Mouse (Mus musculus): ENCODE results near the gene Urb1.
A peak's percentile ranks its signal among the peaks of the same experiment; 100 is the strongest.

Gene Urb1

DNA sequence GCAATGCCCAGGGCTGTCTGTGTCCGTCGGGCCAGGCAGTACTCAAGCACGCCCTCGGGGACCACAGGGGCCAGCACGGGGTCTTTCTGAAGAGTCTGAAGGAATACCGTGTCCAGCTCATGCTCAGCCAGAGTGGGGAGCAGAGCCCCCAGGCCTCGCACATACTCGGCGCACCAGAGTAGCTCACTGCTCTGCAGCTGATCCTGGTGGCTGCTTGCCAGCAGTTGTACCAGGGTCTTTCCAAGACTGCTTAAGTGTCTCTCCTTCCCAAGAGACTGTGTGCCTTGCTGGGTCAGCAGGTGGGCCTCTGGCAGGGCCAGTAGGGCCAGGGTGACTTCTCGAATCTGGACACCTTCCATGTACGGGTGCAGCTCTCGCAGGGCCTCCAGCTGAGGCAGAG, 36.0 kb downstream of the Urb1 start:
- no peak for DNase-seq (ENCODE audit: low spot score in 2 of 2)

DNA sequence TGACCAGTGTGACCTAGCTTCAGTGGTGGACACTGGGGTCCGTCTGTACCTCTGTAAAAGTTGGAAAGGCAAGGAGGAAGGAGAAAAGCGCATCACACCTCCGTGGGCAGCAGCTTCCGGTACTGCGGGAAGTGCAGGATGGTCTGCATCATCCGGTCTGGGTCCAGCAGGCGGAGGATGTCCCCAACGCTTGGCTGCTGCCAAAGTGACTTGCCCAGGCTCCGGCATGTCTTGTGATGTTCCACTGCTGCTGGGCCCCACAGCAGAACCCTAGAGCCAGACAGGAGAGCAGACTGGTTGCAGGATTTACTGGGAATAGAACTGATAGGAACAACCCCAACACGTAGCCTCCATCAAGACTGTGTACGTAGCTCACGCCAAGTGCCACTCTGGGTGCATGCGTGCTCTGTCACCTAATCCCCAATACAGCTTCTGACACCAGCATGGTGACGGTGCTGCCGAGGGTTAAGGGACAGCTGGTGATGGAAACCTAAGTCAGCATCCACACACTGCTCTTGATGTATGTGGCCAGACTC, 43.2 kb downstream of the Urb1 start:
- no peak for DNase-seq (ENCODE audit: low spot score in 2 of 2)

DNA sequence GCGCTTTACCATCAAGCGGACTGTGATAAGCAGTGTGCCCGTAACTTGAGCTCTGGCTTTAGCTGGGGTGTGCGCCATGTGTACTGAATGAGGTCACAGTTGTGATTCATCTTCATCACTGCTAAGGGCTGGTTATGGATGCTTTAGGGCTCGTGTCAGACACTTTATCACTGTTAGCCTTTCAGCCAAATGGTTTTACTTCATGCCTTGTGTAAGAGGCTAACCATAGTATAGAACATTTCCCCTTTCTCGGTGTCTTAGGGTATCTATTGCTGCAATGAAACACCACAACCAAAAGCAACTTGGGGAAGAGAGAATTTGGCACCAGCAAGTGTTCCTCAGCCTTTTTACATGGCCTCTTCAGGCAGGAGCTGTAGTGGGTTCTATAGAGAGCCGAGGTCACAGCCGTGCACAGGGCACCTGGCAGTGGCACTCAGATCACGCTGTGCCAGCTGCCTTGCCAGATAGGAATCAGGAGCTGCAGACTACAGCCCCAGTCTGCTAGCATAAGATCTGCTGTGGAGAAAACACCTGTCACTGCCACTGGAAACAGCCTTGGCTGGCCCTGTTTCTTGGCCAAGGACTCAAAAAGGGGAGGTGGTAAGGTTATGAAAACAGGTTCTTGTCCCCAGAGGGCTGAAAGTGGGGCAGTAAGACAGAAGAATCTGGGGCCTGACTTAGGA, 44.9 kb downstream of the Urb1 start:
- DNase-seq (ENCODE audit: low spot score in 2 of 2) = no peak

DNA sequence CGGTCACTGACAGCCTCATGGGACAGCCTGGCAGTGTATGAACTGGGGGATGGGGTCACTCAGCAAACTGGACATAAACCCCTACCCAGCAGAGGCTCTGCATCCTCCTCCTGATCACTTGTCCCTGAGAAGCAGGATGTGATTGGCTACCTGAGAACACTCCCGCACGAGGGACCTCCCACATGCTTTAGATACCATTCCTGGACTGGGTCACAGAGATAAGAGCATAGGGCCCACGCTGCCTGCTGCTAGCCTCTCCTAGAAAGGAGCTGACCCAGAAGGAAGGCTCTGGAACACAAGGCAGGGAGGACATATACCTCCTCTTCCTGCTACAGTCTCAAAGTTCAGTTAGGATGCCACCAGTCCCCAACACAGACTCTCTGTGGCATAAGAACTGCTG, 49.7 kb downstream of the Urb1 start:
- DNase-seq (ENCODE audit: low spot score in 2 of 2) = no peak

DNA sequence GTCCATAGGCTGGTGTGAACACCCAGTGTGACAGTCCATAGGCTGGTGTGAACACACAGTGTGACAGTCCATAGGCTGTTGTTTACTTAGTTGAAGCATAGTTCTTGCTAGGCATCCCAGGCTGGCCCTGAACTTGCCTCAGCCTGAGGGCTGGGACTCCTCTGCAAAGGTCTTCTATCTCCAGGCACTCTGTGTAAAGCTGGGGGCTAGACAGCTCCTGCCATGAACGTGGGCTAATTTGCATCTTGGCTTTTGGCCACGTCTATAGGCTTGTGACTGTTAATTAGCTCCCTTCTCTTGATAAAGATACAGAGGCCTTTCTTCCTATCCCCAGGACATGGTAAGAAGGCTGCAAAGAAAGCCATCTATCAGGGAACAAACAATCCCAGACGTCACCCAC, 50.9 kb downstream of the Urb1 start:
- no peak for DNase-seq (ENCODE audit: low spot score in 2 of 2)

DNA sequence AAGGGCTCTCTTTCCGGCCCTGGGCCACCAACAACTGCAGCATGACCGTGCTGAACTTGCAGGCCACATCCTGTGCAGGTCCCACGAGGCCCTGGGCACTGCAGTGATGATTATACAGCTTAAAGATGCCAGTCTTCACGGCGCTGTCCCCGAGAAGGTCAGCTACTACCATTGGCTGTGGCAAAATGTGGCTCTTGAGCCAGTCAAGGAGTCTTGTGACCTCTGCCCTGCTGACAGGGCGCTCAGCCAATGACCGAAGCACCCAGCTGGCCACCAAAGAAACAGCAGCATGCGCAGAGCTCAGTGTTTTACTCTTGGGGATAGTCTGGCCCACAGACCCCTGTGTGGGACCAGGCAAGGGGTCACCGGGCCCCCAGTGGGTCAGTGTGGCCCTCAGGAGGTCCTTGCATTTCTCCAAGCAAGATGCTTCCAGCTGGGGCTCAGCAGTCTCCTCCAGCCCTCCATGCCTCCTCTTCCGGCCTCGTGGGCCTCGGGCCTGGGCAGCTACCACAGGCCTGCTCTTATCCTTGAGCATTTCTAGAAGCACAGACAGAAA, 56.7 kb downstream of the Urb1 start:
- no peak for DNase-seq (ENCODE audit: low spot score in 2 of 2)

DNA sequence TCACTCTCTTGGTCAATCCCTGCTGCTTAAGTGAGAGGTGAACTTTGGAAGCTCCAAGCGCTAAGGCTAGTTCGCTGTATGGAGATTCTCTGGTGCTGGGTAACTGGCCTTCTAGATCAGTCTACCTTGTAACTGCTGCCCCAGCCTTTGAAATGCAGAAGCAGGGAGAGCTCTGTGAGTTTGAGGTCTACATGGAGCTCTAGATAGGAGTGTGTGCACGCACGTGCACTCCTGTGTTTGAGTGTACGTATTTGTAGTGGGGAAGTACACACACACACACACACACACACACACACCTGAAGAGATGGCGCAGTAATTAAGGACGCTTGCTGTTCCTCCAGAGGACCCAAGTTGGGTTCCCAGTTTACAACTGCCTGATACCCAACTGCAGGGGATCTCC, 62.0 kb downstream of the Urb1 start:
- no peak for DNase-seq (ENCODE audit: low spot score in 2 of 2)

DNA sequence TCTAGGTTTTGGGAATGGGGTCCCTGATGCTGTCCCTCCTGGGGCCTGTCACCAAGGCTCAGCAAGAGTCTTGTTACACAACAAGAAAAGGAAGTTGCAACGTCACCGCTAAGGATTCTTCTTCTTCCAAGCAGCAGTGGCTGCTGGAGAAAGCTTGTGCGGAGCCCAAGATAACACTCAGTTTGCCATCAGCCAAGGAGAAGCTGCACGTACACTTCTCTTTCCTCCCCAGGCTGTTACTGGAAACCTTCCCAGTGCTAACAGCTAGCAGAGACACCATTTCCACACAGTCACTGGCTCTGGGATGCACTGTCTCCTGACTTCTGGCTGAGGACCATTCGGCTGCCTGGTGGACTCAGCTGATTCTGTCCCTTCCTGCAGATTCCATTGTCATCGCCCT, 63.1 kb downstream of the Urb1 start:
- peak in 1 of 2 experiments; percentile 21 for DNase-seq (ENCODE audit: low spot score in 2 of 2)

DNA sequence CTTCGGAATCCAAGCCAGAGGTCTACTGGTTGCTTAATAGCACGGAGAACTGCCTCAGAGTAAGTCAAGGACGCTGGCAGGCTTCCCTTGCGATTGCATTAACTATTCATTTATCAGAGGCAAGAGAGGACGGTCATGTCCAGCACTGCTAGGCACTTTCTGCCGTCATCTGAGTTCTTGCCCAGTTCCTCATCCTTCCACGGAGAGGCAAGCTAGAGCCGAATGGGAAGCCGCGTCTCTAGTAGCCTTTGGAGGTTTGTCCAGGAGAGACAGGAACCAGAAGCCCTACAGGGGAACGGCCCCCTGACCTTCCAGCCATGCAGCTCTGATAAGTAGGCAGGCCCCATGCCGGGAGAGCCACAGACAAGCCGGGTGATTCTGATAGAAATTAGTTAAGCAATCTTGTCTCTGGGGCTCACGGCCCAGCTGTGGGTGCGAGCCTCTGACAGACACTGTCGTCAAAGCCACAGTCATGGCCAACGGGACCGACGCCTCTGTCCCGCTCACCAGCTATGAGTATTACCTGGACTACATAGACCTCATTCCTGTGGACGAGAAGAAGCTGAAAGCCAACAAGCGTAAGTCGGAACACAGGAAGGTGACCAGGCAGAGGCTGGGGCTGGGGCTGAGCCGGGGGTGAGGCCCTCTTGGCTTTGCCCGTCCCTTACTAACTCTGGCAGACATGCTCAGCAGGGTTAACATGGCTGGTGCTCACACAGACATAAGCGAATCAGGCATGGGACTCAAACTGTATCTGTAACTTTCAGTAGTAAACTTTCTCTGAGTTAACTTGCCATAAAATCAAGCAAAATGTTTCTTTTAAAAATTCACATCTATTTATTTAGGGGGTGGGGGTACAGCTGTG, 71.9 kb downstream of the Urb1 start, which contains the start of gene Mrap:
Gene Mrap (plus strand): TSS at position 116 of the 865 bp plus-strand sequence.
- DNase-seq (ENCODE audit: low spot score in 2 of 2) = no peak

DNA sequence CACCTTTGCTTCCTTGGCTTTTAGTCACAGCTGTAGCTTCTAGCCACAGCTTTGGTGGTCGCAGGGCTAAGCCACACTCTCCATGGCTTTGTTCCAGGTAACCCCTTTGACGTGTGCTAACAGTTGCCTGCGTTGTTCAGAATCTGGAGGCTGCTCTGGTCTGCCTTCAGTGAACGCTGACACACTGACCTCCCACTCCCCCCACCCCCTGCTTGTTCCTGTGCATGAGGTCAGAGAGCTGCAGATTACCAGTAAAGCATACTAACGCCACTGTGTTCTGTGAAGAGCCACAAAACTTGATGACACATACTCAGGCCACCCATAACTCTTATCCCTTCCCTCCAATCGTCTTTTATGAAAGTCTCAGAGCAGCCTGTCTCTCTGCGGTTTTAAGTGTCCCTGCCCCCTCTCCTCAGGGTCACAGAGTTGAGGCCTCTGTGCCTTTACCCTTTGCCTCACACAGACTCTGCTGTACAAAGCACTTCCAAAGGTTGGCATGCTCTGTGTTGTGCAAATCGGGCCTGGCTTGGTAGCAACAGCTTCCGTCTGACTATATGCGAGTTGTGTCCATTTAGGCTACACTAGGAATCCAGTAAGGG, 73.4 kb downstream of the Urb1 start:
- no peak for DNase-seq (ENCODE audit: low spot score in 2 of 2)

DNA sequence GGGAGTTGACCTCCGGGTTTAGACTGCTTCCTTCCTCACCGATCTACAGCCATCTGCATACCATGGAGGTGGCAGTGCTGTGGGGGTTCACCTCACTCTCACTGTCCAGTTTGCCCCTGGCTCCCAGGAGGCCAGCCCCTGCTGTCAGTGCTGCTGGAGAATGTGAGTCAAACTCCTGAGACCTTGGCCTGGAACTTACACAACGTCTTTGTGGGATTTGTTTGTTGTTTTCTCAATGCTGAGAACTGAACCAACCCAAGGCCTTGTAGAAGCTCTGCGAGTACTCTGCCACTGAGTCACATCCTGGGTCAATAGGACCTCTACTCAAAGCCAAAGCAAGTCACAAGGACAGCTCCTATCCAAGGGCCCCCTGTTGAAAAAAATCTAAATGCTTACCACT, 74.6 kb downstream of the Urb1 start:
- no peak for DNase-seq (ENCODE audit: low spot score in 2 of 2)

DNA sequence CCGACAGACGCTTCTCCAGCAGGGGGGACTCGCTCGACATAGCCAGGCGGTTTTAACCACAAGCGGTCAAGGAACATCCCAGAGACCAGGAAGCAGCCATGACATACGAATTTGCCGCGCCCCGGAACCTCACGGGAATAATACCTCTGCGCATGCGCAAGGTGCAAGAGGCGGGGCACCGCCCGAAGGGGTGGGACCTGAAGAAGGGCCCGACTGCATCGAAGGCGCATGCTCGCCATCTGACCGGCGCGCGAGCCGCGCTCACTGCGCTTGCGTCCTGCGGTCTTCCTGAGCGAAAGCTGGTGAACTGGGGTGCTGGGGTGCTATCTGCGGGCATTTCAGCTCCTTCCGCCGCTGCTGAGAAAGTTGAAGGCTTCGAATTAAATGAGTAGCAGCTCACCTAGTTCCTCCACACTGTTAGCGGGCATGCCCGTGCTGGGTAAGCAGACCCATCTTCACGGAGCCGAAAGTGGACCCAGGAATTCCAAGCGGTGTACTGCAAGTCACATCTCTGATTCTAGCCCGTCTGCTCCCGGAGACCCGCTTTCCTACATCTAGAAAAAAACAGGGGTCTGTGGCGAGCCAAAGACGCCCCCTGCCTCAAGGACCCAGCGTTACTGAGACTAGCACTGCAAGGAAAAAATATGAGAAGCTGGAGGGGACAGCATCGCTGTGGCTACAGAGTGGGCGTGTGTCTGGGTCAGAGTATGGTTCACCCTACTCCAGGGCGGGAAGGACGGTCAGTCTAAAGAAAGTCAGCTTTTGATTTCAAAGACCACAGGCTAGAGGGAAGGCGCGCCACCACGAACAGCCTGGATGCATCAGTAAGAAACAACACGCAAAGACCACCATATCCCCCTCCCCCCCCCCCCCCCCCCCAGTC, 82.7 kb downstream of the Urb1 start, which contains the start of gene Mis18a:
Gene Mis18a (minus strand): TSS at position 172 of the 883 bp plus-strand sequence.
- peak; percentile 92 to 95 for DNase-seq (ENCODE audit: low spot score in 2 of 2)

DNA sequence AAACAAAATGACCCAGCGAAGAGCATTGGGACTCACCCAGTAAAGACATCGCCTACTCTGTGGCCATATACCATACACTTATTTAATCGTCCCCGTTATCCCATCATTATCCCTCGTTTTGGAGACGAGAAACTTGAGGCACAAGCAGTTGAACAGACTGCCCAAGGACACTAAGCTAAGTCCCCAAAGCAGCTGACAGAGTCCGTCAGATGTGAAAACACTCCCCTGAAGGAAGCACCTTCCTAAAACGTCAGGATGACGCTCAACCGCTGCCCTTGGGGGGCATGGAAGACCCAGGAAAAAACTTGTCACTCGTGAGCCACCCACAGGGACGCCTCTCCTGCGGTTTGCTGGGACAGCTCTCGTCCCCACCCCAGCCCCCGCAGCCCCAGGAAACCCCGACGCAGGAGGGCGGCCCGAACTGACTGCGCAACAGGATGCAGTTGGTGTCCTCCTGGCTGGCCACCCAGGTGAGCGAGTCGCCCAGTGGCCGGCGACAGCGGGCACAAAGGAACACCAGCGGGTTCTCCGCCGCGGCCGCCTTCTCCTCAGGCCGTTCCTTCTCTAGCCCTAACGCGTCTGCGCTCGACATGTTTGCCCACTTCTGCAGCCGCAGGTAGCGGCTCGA, 83.5 kb downstream of the Urb1 start:
- DNase-seq (ENCODE audit: low spot score in 2 of 2) = no peak

DNA sequence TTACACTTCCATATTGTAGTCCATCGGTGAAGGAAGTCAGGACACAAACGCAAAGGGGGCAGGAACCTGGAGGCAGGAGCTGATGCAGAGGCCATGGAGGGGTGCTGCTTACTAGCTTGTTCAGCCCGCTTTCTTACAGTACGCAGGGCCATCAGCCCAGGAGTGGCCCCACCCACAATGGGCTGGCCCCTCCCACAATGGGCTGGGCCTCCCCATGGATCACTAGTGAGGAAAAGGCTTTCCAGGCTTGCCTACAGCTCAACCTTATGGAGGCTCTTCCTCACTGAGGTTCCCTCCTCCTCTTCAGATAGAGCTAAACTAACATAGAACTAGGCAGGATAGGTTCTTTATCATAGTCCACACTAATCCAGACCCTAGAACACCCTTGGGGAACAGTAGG, 86.2 kb downstream of the Urb1 start:
- DNase-seq (ENCODE audit: low spot score in 2 of 2) = no peak

DNA sequence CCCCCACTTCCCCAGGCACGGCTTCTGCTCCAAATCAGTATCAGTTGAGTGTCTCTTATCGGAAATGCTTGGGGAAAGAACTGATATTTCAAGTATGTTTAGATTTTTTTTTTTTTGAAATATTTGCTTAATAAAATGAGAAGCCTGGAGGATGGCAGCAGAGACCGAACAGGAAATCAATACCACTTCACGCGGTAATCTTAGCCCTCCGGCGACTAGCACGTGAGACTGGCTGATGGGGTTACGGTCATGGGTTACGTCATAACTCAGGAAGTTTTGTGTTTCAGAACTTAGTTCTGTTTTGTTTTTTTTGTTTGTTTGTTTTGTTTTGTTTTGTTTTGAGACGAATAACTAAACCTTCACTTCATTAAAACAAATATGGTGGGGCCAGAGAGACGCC, 99.9 kb downstream of the Urb1 start:
- no peak for DNase-seq (ENCODE audit: low spot score in 2 of 2)

DNA sequence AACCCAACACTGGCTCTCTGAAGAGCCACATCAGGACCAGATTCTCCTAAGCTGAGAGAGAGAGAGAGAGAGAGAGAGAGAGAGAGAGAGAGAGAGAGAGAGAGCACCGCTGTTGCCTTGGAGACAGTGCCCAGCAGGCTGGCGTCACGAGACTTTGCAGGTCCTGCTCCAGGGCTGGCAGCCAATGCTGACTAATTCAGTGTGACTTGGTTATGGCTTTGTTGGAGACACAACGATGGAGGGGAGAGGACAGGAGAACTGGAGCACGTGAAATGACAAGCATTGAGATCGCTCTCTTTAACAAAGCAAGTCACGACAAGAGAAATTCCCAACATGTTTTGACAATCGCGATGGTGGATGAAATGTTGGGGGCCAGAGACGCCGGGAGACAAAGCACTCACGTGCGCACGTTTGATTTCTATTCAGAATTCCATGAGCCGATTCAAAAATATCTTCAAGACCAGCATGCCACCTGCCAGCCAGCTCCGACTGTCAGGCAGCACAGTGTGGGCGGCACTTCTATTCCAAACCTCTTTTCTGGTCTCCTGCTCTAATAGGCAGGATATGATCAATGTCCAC, 100.4 kb downstream of the Urb1 start:
- peak; percentile 75 to 76 for DNase-seq (ENCODE audit: low spot score in 2 of 2)

DNA sequence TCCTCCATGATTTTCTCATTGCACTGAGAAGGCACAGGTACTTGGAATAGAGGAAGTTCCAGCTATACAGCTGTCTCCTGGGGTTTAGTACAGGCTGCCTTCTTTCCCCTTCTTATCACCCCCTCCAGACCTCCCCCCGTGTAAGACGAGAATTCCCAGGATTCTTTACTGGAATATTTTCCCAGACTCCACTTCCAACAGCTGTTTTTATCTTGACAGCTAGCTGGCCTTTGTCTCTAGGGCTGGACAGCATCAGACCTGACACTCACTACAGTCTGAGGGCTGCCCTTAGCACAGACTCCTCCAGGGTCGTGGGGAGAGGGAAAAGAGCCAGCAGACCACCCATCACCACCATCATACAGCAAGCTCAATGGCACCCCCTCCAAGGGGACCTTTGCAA, 103.9 kb downstream of the Urb1 start:
- DNase-seq (ENCODE audit: low spot score in 2 of 2) = no peak

DNA sequence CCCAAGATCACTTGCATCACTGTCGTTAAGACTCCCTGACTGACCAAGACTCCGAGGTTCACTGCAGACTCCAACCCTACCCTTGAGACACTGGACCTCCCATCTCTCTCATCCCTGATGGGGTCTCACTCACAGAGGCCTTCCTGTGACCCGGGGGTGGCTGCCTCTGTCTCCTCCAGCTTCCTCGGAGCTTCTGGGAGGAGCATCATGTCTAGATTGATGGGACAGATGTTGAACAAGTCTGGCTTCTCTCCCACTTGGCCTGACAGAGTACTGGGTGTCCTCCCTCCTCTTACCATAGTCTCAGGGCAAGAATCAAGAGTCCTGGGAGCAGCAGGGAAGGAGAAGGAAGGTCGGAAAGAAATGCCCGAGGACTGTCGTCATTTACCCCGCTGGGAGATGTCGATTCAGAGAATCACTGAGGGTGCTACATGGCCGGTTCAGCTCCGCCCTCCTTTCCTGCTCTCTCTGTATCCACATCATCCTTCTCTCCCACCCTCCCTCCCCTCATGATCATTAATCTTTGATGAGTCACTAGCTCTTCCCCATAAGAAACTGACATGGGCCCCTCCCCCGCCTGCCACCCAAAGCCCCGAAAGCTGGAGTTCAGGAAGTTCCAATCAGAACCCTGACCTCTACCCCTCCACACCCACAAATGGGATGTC, 105.9 kb downstream of the Urb1 start:
- DNase-seq (ENCODE audit: low spot score in 2 of 2) = no peak

DNA sequence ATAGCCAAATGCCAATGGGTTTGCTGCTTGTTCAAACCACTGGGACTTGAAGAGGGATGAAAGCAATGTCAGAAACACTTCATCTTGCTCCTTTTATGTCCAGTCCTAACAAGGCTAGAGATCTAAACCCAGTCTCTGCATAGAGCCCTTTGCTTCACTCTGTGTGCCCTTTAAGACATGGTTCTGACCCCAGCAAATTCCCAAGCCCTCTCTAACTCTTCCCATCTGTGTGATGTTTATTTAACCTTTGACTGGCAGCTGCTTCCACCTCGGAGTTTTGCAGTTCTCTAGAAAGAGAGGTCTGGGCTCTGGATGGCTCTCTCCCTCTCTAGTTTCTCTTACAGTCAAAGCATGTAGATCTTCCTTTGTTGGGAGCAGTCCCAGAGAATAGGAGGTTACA, 106.6 kb downstream of the Urb1 start:
- no peak for DNase-seq (ENCODE audit: low spot score in 2 of 2)

DNA sequence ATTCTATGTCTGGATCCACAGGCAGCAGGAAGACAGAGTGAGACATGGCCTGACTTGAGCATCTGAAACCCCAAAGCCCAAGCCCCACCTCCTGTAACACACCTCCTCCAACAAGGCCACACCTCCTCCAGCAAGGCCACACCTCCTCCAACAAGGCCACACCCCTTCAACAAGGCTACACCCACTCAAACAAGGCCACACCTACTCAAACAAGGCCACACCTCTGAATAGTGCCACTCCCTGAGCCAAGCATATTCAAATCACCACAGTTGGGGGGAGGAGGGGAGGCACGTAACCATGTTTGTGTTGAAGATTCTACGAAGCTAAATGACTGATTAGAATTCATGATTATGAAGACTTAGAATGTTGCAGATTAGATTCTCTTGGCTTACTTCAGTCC, 108.7 kb downstream of the Urb1 start:
- no peak for DNase-seq (ENCODE audit: low spot score in 2 of 2)
